Mouse (Mus musculus) MEL (cell line): ENCODE data around the gene Arid1a. TPM values are rescaled to one million over a fixed set of nuclear protein-coding genes. Genes with fewer than 3 reads are reported as not detected.
A peak's percentile ranks its signal among the peaks of the same experiment; 100 is the strongest.

Source experiments
- DNase-seq: peaks from one replicate; pipeline ENCODE4 v3.0.0; 2011; ENCODE audit warnings: low read depth, low spot score
- H3K27ac ChIP-seq: 2 replicates; pipeline ENCODE4 v1.5.1; 2012; ENCODE audit warnings: low read depth, mild to moderate bottlenecking, control low read depth, low read length, moderate library complexity; ENCODE audit not compliant: control insufficient read depth
- H3K27me3 ChIP-seq, 2 experiments: fragments of 150-350 bp in 1 of 2; sonication (generic) in 1 of 2; 2 replicates each; pipeline ENCODE4 v1.6.1; 2012; ENCODE audit warnings: low read length in 2 of 2, mild to moderate bottlenecking in 2 of 2, improper control_type of control experiment in 1 of 2, moderate library complexity in 1 of 2; ENCODE audit not compliant: insufficient read depth in 2 of 2, control insufficient read depth in 1 of 2
- H3K36me3 ChIP-seq, 2 experiments: 2 replicates each; pipeline ENCODE4 v1.6.1; 2012 to 2014; ENCODE audit warnings: low read length in 2 of 2, improper control_type of control experiment in 1 of 2, inconsistent platforms in 1 of 2, mild to moderate bottlenecking in 1 of 2; ENCODE audit not compliant: insufficient read depth in 2 of 2, control insufficient read depth in 1 of 2
- H3K4me1 ChIP-seq, 2 experiments: fragments of 150-350 bp in 1 of 2; sonication (generic) in 1 of 2; 2 replicates each; pipeline ENCODE4 v1.6.1; 2012; ENCODE audit warnings: low read length in 2 of 2, improper control_type of control experiment in 1 of 2, mild to moderate bottlenecking in 1 of 2; ENCODE audit not compliant: insufficient read depth in 2 of 2, control insufficient read depth in 1 of 2
- H3K4me3 ChIP-seq, 2 experiments: fragments of 150-350 bp in 1 of 2; sonication (generic) in 1 of 2; 2 replicates each; pipeline ENCODE4 v1.5.1; 2012; ENCODE audit warnings: low read depth in 2 of 2, low read length in 2 of 2, mild to moderate bottlenecking in 2 of 2, moderate library complexity in 2 of 2, control low read depth in 1 of 2, improper control_type of control experiment in 1 of 2; ENCODE audit not compliant: control insufficient read depth in 1 of 2, insufficient read depth in 1 of 2
- H3K79me2 ChIP-seq: 2 replicates; pipeline ENCODE4 v1.6.1; 2012; ENCODE audit warnings: mild to moderate bottlenecking, low read length, moderate library complexity; ENCODE audit not compliant: control insufficient read depth, poor library complexity, insufficient read depth
- H3K9ac ChIP-seq: 2 replicates; pipeline ENCODE4 v1.6.1; 2012; ENCODE audit warnings: low read depth, mild to moderate bottlenecking, control low read depth, low read length, moderate library complexity; ENCODE audit not compliant: control insufficient read depth, poor library complexity, severe bottlenecking
- H3K9me3 ChIP-seq: fragments of 150-350 bp; sonication (generic); replicated peaks from 2 replicates; pipeline ENCODE4 v1.6.1; 2012; ENCODE audit warnings: mild to moderate bottlenecking, low read length, improper control_type of control experiment, moderate library complexity; ENCODE audit not compliant: insufficient read depth
- BHLHE40 ChIP-seq: IDR thresholded peaks from 2 replicates; pipeline ENCODE4 v1.6.1; 2012; ENCODE audit warnings: low read depth, mild to moderate bottlenecking, inconsistent platforms, low read length, improper control_type of control experiment, borderline replicate concordance
- ELF1 ChIP-seq: IDR thresholded peaks from 2 replicates; pipeline ENCODE4 v1.6.1; 2014; ENCODE audit warnings: low read depth, mild to moderate bottlenecking, inconsistent platforms, low read length, improper control_type of control experiment, moderate library complexity
- EP300 ChIP-seq, 2 experiments: IDR thresholded peaks; 2 replicates each; pipeline ENCODE4 v1.6.1; 2011; ENCODE audit warnings: improper control_type of control experiment in 2 of 2, low read length in 2 of 2, low read depth in 1 of 2, mild to moderate bottlenecking in 1 of 2
- ETS1 ChIP-seq: IDR thresholded peaks from 2 replicates; pipeline ENCODE4 v1.6.1; 2012; ENCODE audit warnings: low read depth, mild to moderate bottlenecking, inconsistent platforms, low read length, improper control_type of control experiment, moderate library complexity
- GABPA ChIP-seq: IDR thresholded peaks from 2 replicates; pipeline ENCODE4 v1.6.1; 2012; ENCODE audit warnings: low read depth, mild to moderate bottlenecking, inconsistent platforms, low read length, improper control_type of control experiment, moderate library complexity
- GATA1 ChIP-seq: IDR thresholded peaks from 2 replicates; pipeline ENCODE4 v1.6.1; 2011; ENCODE audit warnings: low read depth, low read length, improper control_type of control experiment
- HCFC1 ChIP-seq: IDR thresholded peaks from 2 replicates; pipeline ENCODE4 v1.6.1; 2012; ENCODE audit warnings: low read depth, mild to moderate bottlenecking, inconsistent platforms, low read length, improper control_type of control experiment, moderate library complexity
- JUND ChIP-seq: IDR thresholded peaks from 2 replicates; pipeline ENCODE4 v1.6.1; 2011; ENCODE audit warnings: low read depth, mild to moderate bottlenecking, improper control_type of control experiment, low read length
- KAT2A ChIP-seq: conservative IDR thresholded peaks from 2 replicates; pipeline ENCODE4 v1.6.1; 2012; ENCODE audit warnings: low read depth, low read length, improper control_type of control experiment, inconsistent platforms
- MAFK ChIP-seq: IDR thresholded peaks from 2 replicates; pipeline ENCODE4 v1.6.1; 2011; ENCODE audit warnings: low read depth, mild to moderate bottlenecking, low read length, improper control_type of control experiment, borderline replicate concordance
- MAZ ChIP-seq: IDR thresholded peaks from 2 replicates; pipeline ENCODE4 v1.6.1; 2012; ENCODE audit warnings: low read depth, mild to moderate bottlenecking, inconsistent platforms, low read length, improper control_type of control experiment
- MXI1 ChIP-seq: IDR thresholded peaks from 2 replicates; pipeline ENCODE4 v1.6.1; 2011; ENCODE audit warnings: mild to moderate bottlenecking, low read depth, low read length, improper control_type of control experiment
- MYC ChIP-seq: IDR thresholded peaks from 2 replicates; pipeline ENCODE4 v1.6.1; 2011; ENCODE audit warnings: low read depth, mild to moderate bottlenecking, low read length, improper control_type of control experiment, moderate library complexity
- NELFE ChIP-seq: IDR thresholded peaks from 2 replicates; pipeline ENCODE4 v1.6.1; 2011; ENCODE audit warnings: low read depth, low read length, improper control_type of control experiment
- NRF1 ChIP-seq: IDR thresholded peaks from 2 replicates; pipeline ENCODE4 v1.6.1; 2014; ENCODE audit warnings: low read depth, mild to moderate bottlenecking, inconsistent platforms, low read length, improper control_type of control experiment, moderate library complexity; ENCODE audit not compliant: poor library complexity, insufficient read depth, severe bottlenecking
- POLR2AphosphoS2 ChIP-seq: IDR thresholded peaks from 2 replicates; pipeline ENCODE4 v1.6.1; 2011; ENCODE audit warnings: low read length, improper control_type of control experiment
- POLR2AphosphoS5 ChIP-seq: IDR thresholded peaks from 2 replicates; pipeline ENCODE4 v1.6.1; 2012; ENCODE audit warnings: low read depth, borderline replicate concordance, mild to moderate bottlenecking, inconsistent platforms, low read length, moderate library complexity, mixed read lengths
- SMC3 ChIP-seq: IDR thresholded peaks from 2 replicates; pipeline ENCODE4 v1.6.1; 2011; ENCODE audit warnings: low read depth, low read length, improper control_type of control experiment
- TAL1 ChIP-seq: IDR thresholded peaks from 2 replicates; pipeline ENCODE4 v1.6.1; 2012; ENCODE audit warnings: mild to moderate bottlenecking, inconsistent platforms, low read length, moderate library complexity, mixed read lengths
- TCF12 ChIP-seq: IDR thresholded peaks from 2 replicates; pipeline ENCODE4 v1.6.1; 2014; ENCODE audit warnings: low read depth, mild to moderate bottlenecking, inconsistent platforms, low read length, improper control_type of control experiment, moderate library complexity
- USF1 ChIP-seq: IDR thresholded peaks from 2 replicates; pipeline ENCODE4 v1.6.1; 2014; ENCODE audit warnings: low read depth, mild to moderate bottlenecking, inconsistent platforms, low read length, improper control_type of control experiment, moderate library complexity
- ZC3H11A ChIP-seq: IDR thresholded peaks from 2 replicates; pipeline ENCODE4 v1.6.1; 2012; ENCODE audit warnings: low read depth, mild to moderate bottlenecking, inconsistent platforms, low read length, improper control_type of control experiment
- ZMIZ1 ChIP-seq: IDR thresholded peaks from 2 replicates; pipeline ENCODE4 v1.6.1; 2012; ENCODE audit warnings: low read depth, mild to moderate bottlenecking, inconsistent platforms, low read length, improper control_type of control experiment, moderate library complexity
- ZNF384 ChIP-seq: IDR thresholded peaks from 2 replicates; pipeline ENCODE4 v1.6.1; 2012; ENCODE audit warnings: low read depth, mild to moderate bottlenecking, inconsistent platforms, low read length, improper control_type of control experiment
- polyA plus RNA-seq, 2 experiments: library from polyadenylated mRNA; stranded (reverse) in 1 of 2; unstranded in 1 of 2; fragments of >175 nt in 1 of 2; fragments of >200 nt in 1 of 2; gene quantifications; 2 replicates each; pipeline versions ENCODE4 v1.2.1 to v1.2.4; 2012; ENCODE audit warnings: low replicate concordance in 2 of 2, low read depth in 1 of 2; ENCODE audit not compliant: insufficient read length in 2 of 2, insufficient read depth in 1 of 2, missing spikeins in 1 of 2
- total RNA-seq: library from RNA; depleted of rRNA; stranded (reverse); fragments of 300-350 nt; gene quantifications from 2 replicates; pipeline ENCODE4 v1.2.3, GENCODE M21; 2012

The Arid1a gene
- total and polyA plus RNA-seq, 3 experiments, result 18.1 to 83.3 (median 70.6) TPM

DNA sequence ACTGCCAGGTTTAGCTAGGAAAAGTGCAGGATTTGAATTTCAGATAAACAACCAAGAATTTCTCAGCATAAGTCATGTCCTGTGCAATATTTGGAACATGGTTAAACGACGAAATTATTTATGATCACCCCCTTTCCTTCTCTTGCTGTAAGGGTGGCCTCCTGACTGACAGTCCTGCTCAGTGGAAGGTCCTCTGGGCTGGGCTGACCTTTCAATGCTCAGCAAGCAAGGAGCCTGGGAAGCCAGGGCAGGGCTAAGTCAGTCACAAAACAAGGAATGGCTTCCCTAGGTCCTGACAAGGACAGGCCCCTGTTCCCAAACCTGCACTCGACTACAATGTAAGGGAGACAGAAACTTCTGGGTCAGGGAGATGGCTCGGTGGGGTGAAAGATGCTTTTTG lies 104.6 kb downstream of the Arid1a start:
- H3K9ac ChIP-seq, result no peak overlapping the region
- no peak overlapping the region for H3K27ac ChIP-seq
- H3K9me3 ChIP-seq, result no peaks in the 10 kb centered on the region
- no peaks in the 10 kb centered on the region for H3K27me3 ChIP-seq
- no peaks in the 10 kb centered on the region; a peak in 1 of 4 replicates for H3K36me3 ChIP-seq
- no peak for DNase-seq
- TF ChIP-seq POLR2AphosphoS5 (no peak), ETS1 (no peak)
- H3K4me3 ChIP-seq, result no peak overlapping the region
- H3K4me1 ChIP-seq, result 0 out of 4 replicates have a peak, but pooled peaks cover 0 to under 1% of the 10 kb centered on the region in 2 experiments
- no peaks in the 10 kb centered on the region for H3K79me2 ChIP-seq

DNA sequence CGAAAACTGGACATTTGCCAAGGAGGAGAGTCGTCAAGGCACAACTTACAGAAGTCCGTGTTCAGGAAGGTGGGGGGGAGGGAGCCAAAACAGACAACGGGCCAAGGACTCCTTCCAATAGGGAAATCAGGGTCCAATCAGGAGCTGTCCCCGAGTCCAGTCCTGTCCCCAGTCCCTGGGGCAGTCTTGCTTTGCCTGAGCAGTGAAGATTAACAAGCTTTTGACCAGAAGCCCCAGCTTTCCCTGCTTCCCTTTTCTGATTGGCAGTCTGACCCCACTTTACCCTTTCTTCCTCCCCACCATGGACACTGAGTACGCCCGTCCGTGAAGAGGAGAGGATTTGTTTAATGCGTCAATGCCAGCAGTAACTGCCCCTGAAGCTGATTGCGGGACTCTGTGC lies 105.1 kb downstream of the Arid1a start:
- no peak for TF ChIP-seq GABPA
- no peak for TF ChIP-seq SMC3
- TF ChIP-seq HCFC1, result no peak
- TF ChIP-seq POLR2AphosphoS2, result no peak
- no peak for DNase-seq
- Histone ChIP-seq H3K9ac (no peak overlapping the region), H3K9me3 (no peaks in the 10 kb centered on the region), H3K27me3 (no peaks in the 10 kb centered on the region), H3K79me2 (no peaks in the 10 kb centered on the region), H3K36me3 (no peaks in the 10 kb centered on the region), H3K4me3 (no peak overlapping the region), H3K27ac (no peak overlapping the region), H3K4me1 (no peaks in the 10 kb centered on the region)

- no peaks in the 10 kb centered on the region for H3K9me3 ChIP-seq
- H3K4me1 ChIP-seq, result no peaks in the 10 kb centered on the region
- no peaks in the 10 kb centered on the region for H3K27me3 ChIP-seq
- H3K27ac ChIP-seq, result peak within 1 kb of the TSS; percentile 10; the same call in 1 of the 2 replicates
- DNase-seq, result peak; percentile 95
- H3K4me3 ChIP-seq, result peak within 1 kb of the TSS; percentile 63 to 92
- no peaks in the 10 kb centered on the region for H3K36me3 ChIP-seq
- no peaks in the 10 kb centered on the region for H3K79me2 ChIP-seq
- peak within 1 kb of the TSS; percentile 63 for H3K9ac ChIP-seq
- TF ChIP-seq MAZ, result 0 out of 2 replicates have a peak, but pooled peaks have one; percentile 1
- TF ChIP-seq BHLHE40, result no peak
- no peak for TF ChIP-seq USF1
- peak; percentile 22; the same call in 1 of the 2 replicates for TF ChIP-seq TCF12
- no peak for TF ChIP-seq GABPA
- peak; percentile 81 for TF ChIP-seq HCFC1
- peak; percentile 85 for TF ChIP-seq NELFE
- no peak for TF ChIP-seq ZNF384
- peak; percentile 49; the same call in 1 of the 2 replicates for TF ChIP-seq MXI1
- TF ChIP-seq NRF1, result no peak
- TF ChIP-seq SMC3, result peak; percentile 69
- no peak for TF ChIP-seq GATA1
- no peak for TF ChIP-seq TAL1
- no peak for TF ChIP-seq MAFK
- peak; percentile 71; the same call in 1 of the 2 replicates for TF ChIP-seq ZMIZ1
- peak; percentile 78 for TF ChIP-seq ELF1
- no peak for TF ChIP-seq ETS1
- no peak for TF ChIP-seq EP300 (IDR thresholded peaks at IDR 0.05; ENCODE audit: low read depth in 1 of 2, low read length in 2 of 2)
- no peak; the same call in 1 of the 2 replicates for TF ChIP-seq ZC3H11A
- TF ChIP-seq MYC, result no peak; the same call in 1 of the 2 replicates
- no peak for TF ChIP-seq KAT2A
- no peak for TF ChIP-seq JUND
These were observed 106.4 kb downstream of the Arid1a start, which contains the start of gene Zdhhc18 for GRCm38 (mm10) chr4:133649989-133650699. Gene Zdhhc18, minus strand, starts transcription at chr4:133650154.
